Mouse (Mus musculus): ENCODE measurements around the gene Nsun4.

- TF ChIP-seq ZNF384 (IDR thresholded peaks at IDR 0.05; ENCODE audit: low read depth, low read length) (no peak), EP300 (IDR thresholded peaks at IDR 0.05; ENCODE audit: low read depth in 1 of 2, low read length in 2 of 2) (no peak), ZKSCAN1 (IDR thresholded peaks at IDR 0.05; ENCODE audit: low read depth, low read length) (no peak), KAT2A (conservative IDR thresholded peaks at IDR 0.05; ENCODE audit: low read depth, low read length) (no peak), BHLHE40 (IDR thresholded peaks at IDR 0.05; ENCODE audit: borderline replicate concordance, low read depth, low read length) (no peak), RAD21 (IDR thresholded peaks at IDR 0.05; ENCODE audit: low read depth, low read length) (no peak), ZC3H11A (IDR thresholded peaks at IDR 0.05; ENCODE audit: low read depth, low read length) (no peak), E2F4 (IDR thresholded peaks at IDR 0.05; ENCODE audit: borderline replicate concordance, low read depth, low read length) (no peak), JUND (IDR thresholded peaks at IDR 0.05; ENCODE audit: low read depth, low read length) (no peak), POLR2A (IDR thresholded peaks at IDR 0.05; ENCODE audit: control insufficient read depth in 1 of 2, insufficient read depth in 1 of 2, low read depth in 1 of 2, low read length in 2 of 2, poor library complexity in 1 of 2) (no peak), MXI1 (IDR thresholded peaks at IDR 0.05; ENCODE audit: low read depth, low read length) (no peak)
Observed at GRCm38 (mm10) chr4:116015996-116016395, 37.7 kb downstream of the Nsun4 start.

Data from MEL (cell line).